Mouse (Mus musculus): ENCODE measurements around the gene Gpa33.

Gene Gpa33

GRCm38 (mm10) chr1:166158664-166159063, 28.6 kb downstream of the Gpa33 start:
- in situ Hi-C loops (cut with MboI; ENCODE audit: unreplicated experiment in 2 of 2): loop anchor here (5.0 to 25.0 kb wide), 7 partner anchors 196 to 1229 kb away; partner anchors contain the start of gene Mgst3 (in 1 of the 2)

DNA sequence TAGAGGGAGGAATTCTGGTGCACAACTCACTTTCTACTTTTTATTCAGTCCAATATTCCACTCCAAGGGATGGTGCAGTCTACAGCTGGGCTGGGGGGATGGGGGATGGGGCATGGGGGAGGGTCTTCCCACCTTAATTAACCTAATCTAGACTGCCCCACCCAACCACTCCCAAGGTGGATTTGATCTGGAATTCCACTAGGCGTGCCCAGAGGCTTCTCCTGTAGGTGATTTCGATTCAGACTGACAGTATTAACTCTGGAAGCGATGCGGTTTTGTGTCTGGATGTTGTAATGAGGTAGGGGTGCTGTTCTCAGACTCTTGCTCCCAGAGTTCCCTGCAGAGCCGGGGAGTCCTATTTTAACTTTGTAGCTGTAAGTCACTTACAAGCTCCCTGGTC, 30.1 kb downstream of the Gpa33 start:
- in situ Hi-C loops (cut with MboI; ENCODE audit: unreplicated experiment in 2 of 2): loop anchor here (10.0 to 25.0 kb wide), 8 partner anchors 205 to 1485 kb away; partner anchors contain the start of gene Mgst3 (in 1 of the 2)

GRCm38 (mm10) chr1:166160569-166161445, 30.8 kb downstream of the Gpa33 start:
- in situ Hi-C loops (cut with MboI; ENCODE audit: unreplicated experiment in 2 of 2): loop anchor here (10.0 to 25.0 kb wide), 8 partner anchors 204 to 1484 kb away; partner anchors contain the start of gene Mgst3 (in 1 of the 2)

DNA sequence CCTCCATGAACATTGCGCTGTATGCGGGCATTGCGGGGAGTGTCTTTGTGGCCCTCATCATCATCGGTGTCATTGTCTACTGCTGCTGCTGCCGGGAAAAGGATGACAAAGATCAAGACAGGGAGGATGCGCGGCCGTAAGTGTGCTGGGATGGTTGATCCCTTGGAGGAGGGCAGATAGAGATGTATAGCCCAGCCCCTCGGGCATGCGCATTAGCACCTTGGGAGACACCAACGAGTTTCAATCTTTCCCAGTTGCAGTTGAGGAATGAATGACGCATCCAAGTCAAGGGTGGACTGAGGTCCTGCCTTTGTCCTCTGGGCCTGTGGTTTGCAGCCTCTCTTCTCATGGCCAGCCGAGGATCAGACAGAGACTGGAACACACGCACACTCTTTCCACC, 34.5 kb downstream of the Gpa33 start:
- in situ Hi-C loops (cut with MboI; ENCODE audit: unreplicated experiment in 2 of 2): loop anchor here (10.0 to 25.0 kb wide), 8 partner anchors 200 to 1480 kb away; partner anchors contain the start of gene Mgst3 (in 1 of the 2)

- in situ Hi-C loops (cut with MboI; ENCODE audit: unreplicated experiment in 2 of 2): loop anchor here (10.0 to 25.0 kb wide), 8 partner anchors 200 to 1480 kb away; partner anchors contain the start of gene Mgst3 (in 1 of the 2)
Measured at GRCm38 (mm10) chr1:166165159-166165558, 35.1 kb downstream of the Gpa33 start.

DNA sequence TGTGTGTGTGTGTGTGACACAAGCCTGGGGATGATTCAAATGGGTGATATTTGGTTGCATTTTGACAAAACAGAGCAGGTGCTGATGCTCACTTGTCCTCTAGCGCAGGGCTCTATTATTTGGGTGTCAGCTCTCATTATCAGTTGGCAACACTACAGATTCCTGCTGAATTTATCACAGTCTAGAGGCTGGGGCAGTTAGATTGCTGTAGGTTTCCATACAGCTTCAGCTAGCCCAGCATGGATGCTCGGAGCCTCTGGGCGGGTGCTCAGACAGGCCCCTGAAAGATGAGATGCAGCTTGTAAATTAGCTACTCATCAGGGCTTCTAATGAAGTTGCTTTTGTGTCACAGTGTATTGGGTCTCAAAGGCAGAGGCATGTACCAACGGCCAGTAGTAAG, 37.4 kb downstream of the Gpa33 start:
- in situ Hi-C loops (cut with MboI; ENCODE audit: unreplicated experiment in 2 of 2): loop anchor here (10.0 to 25.0 kb wide), 8 partner anchors 197 to 1477 kb away; partner anchors contain the start of gene Mgst3 (in 1 of the 2)

GRCm38 (mm10) chr1:166168017-166168416, 38.0 kb downstream of the Gpa33 start:
- in situ Hi-C loops (cut with MboI; ENCODE audit: unreplicated experiment in 2 of 2): loop anchor here (10.0 to 25.0 kb wide), 8 partner anchors 197 to 1477 kb away; partner anchors contain the start of gene Mgst3 (in 1 of the 2)

DNA sequence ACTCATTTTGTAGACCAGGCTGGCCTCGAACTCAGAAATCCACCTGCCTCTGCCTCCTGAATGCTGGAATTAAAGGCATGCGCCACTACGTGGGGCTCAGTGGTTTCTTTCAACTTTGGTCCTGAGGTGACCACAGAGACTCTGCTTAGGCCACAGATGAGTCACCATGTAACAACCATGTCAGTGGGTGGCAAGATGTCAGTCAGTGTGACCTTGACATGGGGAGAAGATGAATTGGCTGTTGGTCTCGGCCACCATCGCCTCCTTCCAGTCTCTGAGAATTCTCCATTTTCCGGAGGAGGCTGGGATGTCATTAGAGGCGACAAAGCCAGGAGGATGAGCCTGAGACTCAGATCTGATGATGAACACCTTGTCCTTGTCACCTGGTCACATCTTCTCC, 39.7 kb downstream of the Gpa33 start:
- in situ Hi-C loops (cut with MboI; ENCODE audit: unreplicated experiment in 2 of 2): loop anchor here (10.0 to 25.0 kb wide), 8 partner anchors 195 to 1475 kb away; partner anchors contain the start of gene Mgst3 (in 1 of the 2)

DNA sequence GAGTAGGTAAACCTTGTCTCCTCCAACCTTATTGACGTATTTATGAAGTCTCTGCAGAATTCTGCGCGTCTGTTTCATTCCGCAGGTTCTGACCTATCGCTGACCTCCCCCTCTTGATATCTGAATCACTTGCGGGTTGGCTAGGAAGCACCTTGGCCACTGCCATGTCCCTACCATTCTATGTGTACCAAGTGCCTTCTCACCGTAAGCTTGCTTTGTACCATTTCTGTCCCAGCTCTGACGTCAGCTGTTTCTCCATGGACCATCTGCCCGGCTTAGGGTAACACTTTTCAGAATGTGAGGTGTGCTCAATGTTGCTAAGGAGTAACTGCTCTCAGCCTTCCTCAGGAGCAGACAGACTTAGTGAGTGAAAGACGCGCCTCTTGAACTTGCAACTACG, 40.8 kb downstream of the Gpa33 start:
- in situ Hi-C loops (cut with MboI; ENCODE audit: unreplicated experiment in 2 of 2): loop anchor here (25.0 kb wide), 3 partner anchors 1041 to 1216 kb away; partner anchors contain the start of gene Mgst3 (in 1 of the 2)

GRCm38 (mm10) chr1:166172992-166173391, 43.0 kb downstream of the Gpa33 start:
- in situ Hi-C loops (cut with MboI; ENCODE audit: unreplicated experiment in 2 of 2): loop anchor here (25.0 kb wide), 3 partner anchors 1039 to 1214 kb away; partner anchors contain the start of gene Mgst3 (in 1 of the 2)

DNA sequence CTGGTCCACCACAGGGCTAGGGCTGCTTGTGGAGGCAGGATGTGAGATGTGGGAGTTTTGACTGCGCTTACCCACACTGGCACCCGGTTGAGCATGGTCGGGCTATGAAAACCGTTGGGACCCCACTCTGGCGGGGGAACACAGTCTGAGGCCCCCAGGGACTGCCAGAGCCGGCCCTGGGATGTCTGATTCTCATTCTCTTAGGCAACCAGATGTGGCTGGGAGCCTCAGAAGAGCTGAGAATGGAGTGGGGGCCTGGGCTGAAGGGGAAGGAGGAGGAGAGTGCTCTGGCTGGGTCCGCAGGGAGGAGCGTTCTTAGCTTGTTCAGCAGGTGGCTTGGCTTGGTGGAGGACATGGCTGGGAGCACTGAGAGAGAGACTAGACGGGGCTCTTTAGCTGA, 43.6 kb downstream of the Gpa33 start:
- in situ Hi-C loops (cut with MboI; ENCODE audit: unreplicated experiment in 2 of 2): loop anchor here (25.0 kb wide), 3 partner anchors 1039 to 1214 kb away; partner anchors contain the start of gene Mgst3 (in 1 of the 2)

- in situ Hi-C loops (cut with MboI; ENCODE audit: unreplicated experiment in 2 of 2): no loop called here
Measured at GRCm38 (mm10) chr1:166181510-166181909, 51.5 kb downstream of the Gpa33 start.

DNA sequence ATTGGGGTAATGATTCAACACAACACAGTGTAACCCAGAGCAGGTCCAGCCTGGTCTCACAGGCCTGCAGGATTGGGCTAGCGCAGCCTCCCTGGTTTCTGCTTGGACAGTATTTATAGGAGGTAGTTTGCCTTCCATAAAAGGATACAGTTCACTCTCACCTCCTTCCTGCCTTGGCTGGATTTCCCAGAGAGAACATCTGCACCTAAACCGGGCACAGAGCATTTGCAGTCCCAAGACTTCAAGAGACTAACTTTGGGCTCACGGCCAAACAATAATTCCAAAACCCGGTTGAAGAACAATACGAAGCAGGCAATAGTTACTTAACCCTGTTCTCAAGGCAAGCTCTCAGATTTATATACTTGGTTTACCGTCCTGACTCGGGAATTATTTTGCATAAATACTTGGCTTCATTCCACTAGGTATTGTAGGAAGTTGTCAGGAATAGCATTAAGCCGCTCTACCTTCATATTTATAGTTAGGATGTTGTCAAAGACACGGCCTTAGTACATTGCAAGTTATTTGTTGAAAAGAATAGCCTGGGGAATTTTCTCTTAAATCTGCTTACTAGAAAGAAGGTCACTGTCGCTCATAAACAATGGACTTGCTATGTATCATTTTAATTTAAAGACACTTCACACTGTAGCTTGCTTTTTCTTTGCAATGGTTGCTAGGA, 53.1 kb downstream of the Gpa33 start:
- in situ Hi-C loops (cut with MboI; ENCODE audit: unreplicated experiment in 2 of 2): no loop called here

GRCm38 (mm10) chr1:166184391-166185229, 54.6 kb downstream of the Gpa33 start:
- in situ Hi-C loops (cut with MboI; ENCODE audit: unreplicated experiment in 2 of 2): no loop called here

DNA sequence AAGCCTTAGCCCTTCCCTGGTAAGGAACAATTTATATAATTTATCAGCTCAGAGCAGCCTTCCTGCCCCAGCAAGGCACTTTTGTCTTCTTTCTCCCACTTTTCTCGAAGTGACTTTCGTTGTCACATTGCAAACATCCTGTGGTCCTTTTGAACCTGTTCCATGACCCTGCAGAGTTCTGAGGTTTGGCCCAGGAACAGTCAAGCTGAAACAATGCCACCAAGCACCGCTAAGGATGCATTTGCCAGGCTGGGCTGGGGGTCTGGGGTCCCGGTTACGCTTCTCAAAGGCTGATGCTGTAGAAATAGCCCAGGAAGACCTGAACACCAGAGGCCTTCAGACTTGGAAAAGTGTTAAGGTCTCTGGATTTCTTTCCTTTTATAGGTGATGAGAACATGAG, 55.3 kb downstream of the Gpa33 start:
- in situ Hi-C loops (cut with MboI; ENCODE audit: unreplicated experiment in 2 of 2): no loop called here

GRCm38 (mm10) chr1:166189821-166190220, 59.8 kb downstream of the Gpa33 start:
- in situ Hi-C loops (cut with MboI; ENCODE audit: unreplicated experiment in 2 of 2): no loop called here

DNA sequence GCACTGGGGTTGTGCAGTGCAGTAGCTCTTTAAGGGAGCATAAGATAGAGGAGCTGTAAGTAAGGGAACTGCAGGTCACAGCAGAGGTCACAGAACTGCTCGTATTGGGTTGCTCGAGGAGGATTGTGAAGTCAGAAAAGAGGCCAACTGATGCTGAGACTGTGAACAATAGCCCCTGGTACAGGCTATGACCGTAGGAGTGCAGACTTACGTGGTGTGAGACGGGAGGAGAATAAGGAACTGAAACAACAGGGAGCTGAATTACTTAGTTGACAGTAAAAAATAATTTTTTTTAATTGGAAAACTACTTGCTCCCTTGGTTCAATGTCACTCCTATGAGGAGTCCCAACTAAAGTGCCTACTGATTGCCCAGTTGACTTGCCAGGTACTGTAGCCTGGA, 74.1 kb downstream of the Gpa33 start:
- in situ Hi-C loops (cut with MboI; ENCODE audit: unreplicated experiment in 2 of 2): no loop called here

DNA sequence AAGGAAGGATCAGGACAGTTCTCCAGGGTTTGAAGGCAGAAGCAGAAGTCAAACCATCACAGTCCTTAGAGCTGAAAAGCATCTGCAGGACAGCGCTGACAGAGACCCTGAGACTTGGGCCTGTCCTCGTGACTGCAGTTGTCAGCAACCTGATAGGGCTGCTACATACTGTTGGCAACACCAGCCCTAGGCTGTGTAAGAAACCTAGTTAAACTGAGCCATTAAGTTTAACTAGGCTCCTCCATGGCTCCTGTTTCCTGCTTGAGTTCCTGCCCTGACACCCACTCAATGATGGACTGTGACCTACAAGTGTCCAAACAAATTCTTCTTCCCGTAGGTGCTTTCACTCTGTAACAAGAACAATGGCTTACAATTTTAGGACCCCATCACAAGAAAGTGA, 75.1 kb downstream of the Gpa33 start:
- in situ Hi-C loops (cut with MboI; ENCODE audit: unreplicated experiment in 2 of 2): no loop called here

- in situ Hi-C loops (cut with MboI; ENCODE audit: unreplicated experiment in 2 of 2): no loop called here
Measured at GRCm38 (mm10) chr1:166209371-166209770, 79.3 kb downstream of the Gpa33 start.

GRCm38 (mm10) chr1:166214181-166214580, 84.1 kb downstream of the Gpa33 start:
- in situ Hi-C loops (cut with MboI; ENCODE audit: unreplicated experiment in 2 of 2): no loop called here
